Mouse (Mus musculus): ENCODE measurements around the gene Gm12216.

GRCm38 (mm10) chr11:53772536-53772935, 86.5 kb downstream of the Gm12216 start:
- no peak for TF ChIP-seq CTCF (IDR thresholded peaks at IDR 0.05; ENCODE audit: insufficient read depth, low read length)
- TF ChIP-seq POLR2A (IDR thresholded peaks at IDR 0.05; ENCODE audit: borderline replicate concordance, extremely low read depth, low read depth, low read length) = no peak
